Mouse (Mus musculus): ENCODE data around the gene Plekhm3.
"Not testable (repeated sequence)": the region's sequence is repeated elsewhere in the genome, so short reads cannot be mapped to it uniquely, and the experiment has no call there.

Plekhm3 gene

GRCm38 (mm10) chr1:64956479-64956961 lies at the start of gene Plekhm3:
TSS of gene Plekhm3 (minus strand) at chr1:64956824.
- DNase-seq (ENCODE audit: extremely low spot score, low spot score), result peak; percentile 90

GRCm38 (mm10) chr1:65005575-65005974 lies 49.0 kb upstream of the Plekhm3 start:
- no peak for DNase-seq (ENCODE audit: extremely low spot score, low spot score)

GRCm38 (mm10) chr1:65004526-65004925 lies 47.9 kb upstream of the Plekhm3 start:
- DNase-seq (ENCODE audit: extremely low spot score, low spot score), result no peak

DNA sequence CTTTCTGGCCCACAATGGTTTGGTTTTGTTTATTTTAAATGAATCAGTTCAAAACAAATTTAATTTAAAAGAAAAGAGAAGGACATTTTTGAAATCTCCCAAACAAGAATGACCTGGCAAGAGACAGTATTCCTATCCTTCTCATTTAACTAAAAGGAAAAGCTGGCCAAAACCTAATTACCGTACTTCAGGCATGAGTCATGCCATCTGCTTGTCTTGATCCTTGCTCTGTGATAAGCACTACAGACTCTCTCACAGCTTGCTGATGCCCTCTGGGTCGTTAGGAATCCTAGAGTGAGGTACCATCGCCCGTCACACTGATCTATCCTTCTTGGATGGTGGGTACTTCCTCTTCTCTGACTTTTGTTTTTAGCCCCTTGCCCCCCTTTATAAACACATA lies 36.6 kb upstream of the Plekhm3 start:
- DNase-seq (ENCODE audit: extremely low spot score, low spot score), result no peak

- DNase-seq (ENCODE audit: extremely low spot score, low spot score), result no peak
Measured at GRCm38 (mm10) chr1:64988176-64988575, 31.6 kb upstream of the Plekhm3 start.

GRCm38 (mm10) chr1:64986120-64986519 lies 29.5 kb upstream of the Plekhm3 start:
- DNase-seq (ENCODE audit: extremely low spot score, low spot score), result peak; percentile 32

DNA sequence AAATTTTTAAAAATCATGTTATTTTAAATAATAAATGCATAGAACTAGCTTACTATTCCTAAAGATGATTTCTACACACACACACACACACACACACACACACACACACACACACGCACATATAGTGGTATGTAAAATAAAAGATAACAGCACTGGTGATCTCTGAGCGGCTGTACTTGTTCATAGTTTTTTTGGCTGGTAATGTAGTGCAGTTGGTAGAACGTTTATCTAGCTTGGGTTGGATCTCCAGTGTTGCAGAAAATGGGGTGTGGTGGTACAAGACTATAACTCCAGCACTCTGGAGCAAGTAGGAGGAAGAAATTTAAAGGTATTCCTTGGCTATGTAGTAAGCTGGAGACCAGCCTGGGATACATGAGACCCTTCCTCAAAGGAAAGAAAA lies 26.6 kb upstream of the Plekhm3 start:
- no peak for DNase-seq (ENCODE audit: extremely low spot score, low spot score)

- DNase-seq (ENCODE audit: extremely low spot score, low spot score), result peak; percentile 15
Measured at GRCm38 (mm10) chr1:64978321-64978799, 21.7 kb upstream of the Plekhm3 start.

DNA sequence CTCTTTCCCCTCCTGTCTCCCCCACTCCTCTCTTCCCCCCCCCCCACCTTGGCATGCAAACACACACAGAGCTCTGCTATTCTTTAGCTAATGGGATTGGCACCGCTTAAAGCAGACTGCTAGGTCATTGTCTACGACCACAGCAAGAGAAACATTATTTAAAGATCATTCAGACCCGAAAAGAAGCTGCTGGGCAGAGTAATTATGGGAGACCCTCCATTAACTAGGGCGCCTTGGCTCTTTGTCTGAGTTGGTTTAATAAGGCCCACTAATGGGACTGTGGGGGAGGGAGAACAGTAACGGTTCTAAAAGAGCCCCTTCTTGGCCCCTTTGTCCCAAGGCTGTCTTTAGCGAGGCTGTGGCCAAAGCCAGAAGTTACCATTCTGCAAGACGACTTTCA lies 18.7 kb upstream of the Plekhm3 start:
- peak; percentile 20 for DNase-seq (ENCODE audit: extremely low spot score, low spot score)

- no peak for DNase-seq (ENCODE audit: extremely low spot score, low spot score)
Measured at GRCm38 (mm10) chr1:64970685-64971084, 14.1 kb upstream of the Plekhm3 start.

DNA sequence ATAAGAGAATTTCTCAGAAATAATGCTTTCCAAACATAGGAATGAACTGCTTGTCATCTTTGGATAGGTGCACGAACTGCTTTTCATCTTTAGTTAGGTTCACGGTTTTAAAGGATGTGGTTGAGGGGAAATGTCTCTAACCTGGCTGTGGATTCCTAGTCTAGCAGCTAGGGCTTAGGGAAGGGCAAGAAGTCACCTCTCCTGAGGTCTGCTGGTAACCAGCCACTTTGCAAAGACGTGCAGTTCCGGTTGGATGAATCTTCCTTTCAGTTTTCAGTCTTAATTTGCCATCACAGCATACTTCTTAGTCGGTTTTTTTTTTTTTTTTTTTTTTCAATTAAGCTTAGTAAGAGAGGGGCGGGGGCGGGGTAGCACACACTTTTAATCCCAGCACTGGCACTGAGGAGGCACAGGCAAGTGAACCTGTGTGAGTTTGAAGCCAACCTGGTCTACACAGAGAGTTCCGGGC lies 431 bp upstream of the Plekhm3 start:
- DNase-seq (ENCODE audit: extremely low spot score, low spot score), result no peak

- DNase-seq (ENCODE audit: extremely low spot score, low spot score), result not testable (repeated sequence)
Measured at GRCm38 (mm10) chr1:64954786-64955185, 1.8 kb downstream of the Plekhm3 start.

DNA sequence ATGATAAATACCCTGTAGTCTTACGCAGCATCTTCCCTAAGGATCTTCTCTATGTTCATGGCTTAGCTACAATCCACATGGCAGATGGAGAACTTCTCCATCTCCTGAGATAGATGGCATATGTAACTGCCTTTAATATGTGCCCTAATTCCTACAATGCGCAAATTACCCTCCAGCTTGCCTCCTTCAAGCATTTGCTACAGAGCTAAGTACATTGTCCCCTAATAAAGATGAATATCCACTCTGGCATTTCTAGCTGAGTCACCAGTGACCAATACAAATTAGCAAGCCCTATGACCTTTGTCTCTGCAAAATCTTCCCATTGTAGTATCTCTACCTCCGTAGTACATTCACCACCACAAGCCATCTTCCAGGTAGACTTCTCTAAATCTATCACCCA lies 6.4 kb downstream of the Plekhm3 start:
- DNase-seq (ENCODE audit: extremely low spot score, low spot score), result no peak

GRCm38 (mm10) chr1:64949377-64949776 lies 7.2 kb downstream of the Plekhm3 start:
- DNase-seq (ENCODE audit: extremely low spot score, low spot score), result no peak

DNA sequence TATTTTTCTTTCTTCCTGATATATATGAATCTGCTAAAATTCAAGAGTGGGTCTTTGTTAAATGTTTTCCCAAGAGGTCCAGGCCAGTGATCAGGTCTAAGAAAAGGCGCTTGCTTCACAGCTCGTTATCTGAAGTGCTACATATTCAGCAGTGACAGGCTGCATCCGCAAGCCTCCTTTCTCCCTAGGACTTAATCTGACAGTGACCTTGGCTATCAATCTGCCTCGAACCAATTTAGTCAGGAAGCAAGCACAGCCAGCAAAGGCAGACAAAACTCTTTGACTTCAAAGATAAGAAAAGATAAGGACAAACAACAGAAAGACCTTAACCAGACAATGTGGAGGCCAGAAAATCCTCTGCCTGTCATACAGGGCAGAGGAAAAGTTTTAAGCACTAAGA lies 10.5 kb downstream of the Plekhm3 start:
- DNase-seq (ENCODE audit: extremely low spot score, low spot score), result no peak

DNA sequence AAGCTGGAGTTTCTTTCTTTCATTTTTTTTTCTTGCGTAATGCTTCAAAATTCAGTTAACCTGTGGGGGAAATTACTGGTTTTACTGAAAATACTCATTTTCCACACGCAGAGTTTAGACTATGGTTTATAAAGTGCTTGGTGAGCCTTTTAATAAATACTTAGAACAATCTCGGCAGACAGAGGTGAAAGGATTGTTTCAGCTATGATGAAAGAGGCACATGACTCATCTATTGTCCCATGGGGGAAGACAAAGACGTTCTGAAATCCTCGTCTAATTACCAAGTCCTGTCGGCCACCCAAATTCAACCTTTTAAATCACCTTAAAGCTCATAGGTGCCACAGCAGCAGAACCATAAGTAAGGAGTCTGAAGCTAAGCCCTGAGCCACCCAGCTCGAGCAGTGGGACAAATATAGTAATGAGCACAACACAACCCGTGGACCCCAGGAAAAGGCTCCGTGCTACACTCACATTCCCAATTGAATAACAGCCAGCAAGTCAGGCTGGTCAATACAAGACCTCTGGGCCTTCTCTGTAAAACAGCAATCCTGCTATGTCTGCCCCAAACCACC lies 11.3 kb downstream of the Plekhm3 start:
- no peak for DNase-seq (ENCODE audit: extremely low spot score, low spot score)

DNA sequence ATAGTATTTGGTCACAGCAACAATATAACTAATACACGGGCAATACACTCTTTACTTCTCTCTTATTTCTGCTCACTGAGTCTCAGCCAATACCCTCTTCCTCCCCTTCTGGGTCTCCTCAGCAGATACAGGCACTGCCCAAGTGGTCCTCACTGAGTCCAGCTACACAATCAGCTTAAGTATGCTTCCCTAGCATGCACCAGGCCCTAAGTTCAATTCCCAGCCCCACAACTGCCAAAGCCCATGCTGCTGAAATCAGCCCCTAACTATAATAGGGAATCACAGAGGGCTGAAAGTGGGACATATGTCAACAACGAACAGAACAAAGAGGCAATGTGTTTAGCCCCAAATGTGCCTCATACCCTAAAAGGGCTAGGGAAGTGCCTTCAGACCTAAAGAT lies 11.9 kb downstream of the Plekhm3 start:
- DNase-seq (ENCODE audit: extremely low spot score, low spot score), result no peak

GRCm38 (mm10) chr1:64942006-64942755 lies 14.4 kb downstream of the Plekhm3 start:
- DNase-seq (ENCODE audit: extremely low spot score, low spot score), result no peak

GRCm38 (mm10) chr1:64938907-64939306 lies 17.7 kb downstream of the Plekhm3 start:
- DNase-seq (ENCODE audit: extremely low spot score, low spot score), result no peak

DNA sequence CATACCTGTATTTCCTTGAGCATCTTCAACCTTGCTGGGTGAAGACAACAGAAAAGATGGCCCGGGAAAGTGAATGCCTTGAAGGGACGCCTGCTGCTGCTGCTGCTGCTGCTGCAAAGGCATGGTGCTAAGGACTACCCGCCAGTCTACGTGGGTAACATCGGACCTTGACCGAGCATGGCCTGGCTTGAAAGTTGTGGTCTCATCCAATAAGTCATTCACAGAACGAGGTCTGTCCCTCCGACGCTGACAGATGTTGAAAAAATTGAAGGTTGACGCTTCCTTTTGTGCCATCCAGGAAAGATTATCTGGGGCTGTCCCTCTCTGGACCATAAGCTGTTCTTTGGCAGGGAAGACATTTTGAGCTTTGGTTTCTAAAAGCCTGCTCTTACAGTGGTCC lies 18.9 kb downstream of the Plekhm3 start:
- DNase-seq (ENCODE audit: extremely low spot score, low spot score), result no peak

DNA sequence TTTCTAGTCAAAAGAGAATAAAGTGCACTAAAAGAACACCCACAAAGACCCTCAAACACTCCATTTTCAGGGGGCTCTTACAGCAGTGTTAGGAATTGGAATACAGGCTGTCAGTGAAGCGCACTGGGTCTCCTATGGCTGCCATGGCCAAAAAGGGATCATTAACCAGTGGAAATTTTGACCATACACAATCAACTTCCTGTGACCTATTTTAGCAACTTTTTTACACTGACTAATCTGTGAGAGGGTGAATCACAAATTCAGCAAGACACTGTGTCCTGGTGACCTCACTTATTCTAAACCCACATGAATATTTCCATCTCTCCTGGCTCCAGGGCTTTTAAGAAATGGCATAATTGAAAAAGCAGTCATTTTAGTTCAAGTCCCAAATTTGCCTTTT lies 23.7 kb downstream of the Plekhm3 start:
- DNase-seq (ENCODE audit: extremely low spot score, low spot score), result no peak

GRCm38 (mm10) chr1:64930124-64930523 lies 26.5 kb downstream of the Plekhm3 start:
- DNase-seq (ENCODE audit: extremely low spot score, low spot score), result no peak

DNA sequence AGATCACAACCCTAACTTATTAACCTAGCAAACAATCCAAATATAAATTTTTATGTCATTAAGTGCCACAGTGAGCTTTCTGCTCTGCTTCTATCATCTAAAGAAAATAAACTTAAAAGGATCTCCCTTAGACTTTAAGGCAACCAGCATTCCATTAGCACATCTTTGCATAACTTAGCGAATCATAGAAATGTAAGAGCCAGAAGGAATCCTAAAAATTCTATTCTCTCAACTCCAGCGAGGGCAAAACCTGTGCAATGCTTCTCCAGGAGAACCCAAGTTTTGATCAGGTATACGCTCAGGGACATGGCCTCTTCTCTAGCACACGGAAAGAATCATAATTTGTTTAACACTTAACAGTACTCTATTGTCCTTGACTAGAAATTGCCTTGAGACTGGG lies 27.0 kb downstream of the Plekhm3 start:
- DNase-seq (ENCODE audit: extremely low spot score, low spot score), result no peak

Data from neural tube, embryonic 10.5 days (tissue).